Mouse (Mus musculus) myocyte (in vitro differentiated cells): ENCODE measurements around the gene Lefty1. TPM values are rescaled to one million over a fixed set of nuclear protein-coding genes. Genes with fewer than 3 reads are reported as not detected.

ENCODE experiments used
- H3K27me3 ChIP-seq: one replicate; pipeline ENCODE4 v1.6.1; 2011; ENCODE audit not compliant: control insufficient read depth, insufficient read depth, insufficient read length
- H3K36me3 ChIP-seq: one replicate; pipeline ENCODE4 v1.6.1; 2011; ENCODE audit not compliant: control insufficient read depth, insufficient read depth
- H3K4me2 ChIP-seq: one replicate; pipeline ENCODE4 v1.6.1; 2011; ENCODE audit warnings: low read depth, control low read depth
- H3K4me3 ChIP-seq: one replicate; pipeline ENCODE4 v1.5.1; 2011; ENCODE audit warnings: mild to moderate bottlenecking, control low read depth, moderate library complexity
- H3K79me2 ChIP-seq: one replicate; pipeline ENCODE4 v1.6.1; 2011; ENCODE audit not compliant: control insufficient read depth, insufficient read depth
- H3ac ChIP-seq: one replicate; pipeline ENCODE4 v1.6.1; 2011; ENCODE audit not compliant: control insufficient read depth, insufficient read length
- CEBPB ChIP-seq: IDR thresholded peaks from 2 replicates; pipeline ENCODE4 v1.6.1; 2011; ENCODE audit warnings: mild to moderate bottlenecking, moderate library complexity; ENCODE audit not compliant: poor library complexity, insufficient read depth, severe bottlenecking
- E2F4 ChIP-seq: IDR thresholded peaks from one replicate; pipeline ENCODE4 v1.6.1; 2011; ENCODE audit warnings: mild to moderate bottlenecking, control low read depth, moderate library complexity; ENCODE audit not compliant: insufficient read depth
- MAX ChIP-seq: IDR thresholded peaks from one replicate; pipeline ENCODE4 v1.6.1; 2011; ENCODE audit warnings: low read depth, mild to moderate bottlenecking, control low read depth
- MYOD1 ChIP-seq, 3 experiments: IDR thresholded peaks; one replicate each; pipeline ENCODE4 v1.6.1; 2011; ENCODE audit warnings: control low read depth in 2 of 3, low read depth in 2 of 3, mild to moderate bottlenecking in 2 of 3, moderate library complexity in 1 of 3; ENCODE audit not compliant: insufficient read length in 2 of 3, control insufficient read depth in 1 of 3
- MYOG ChIP-seq, 3 experiments: IDR thresholded peaks; one replicate each; pipeline ENCODE4 v1.6.1; 2011; ENCODE audit warnings: control low read depth in 2 of 3, low read depth in 2 of 3, mild to moderate bottlenecking in 2 of 3; ENCODE audit not compliant: insufficient read length in 2 of 3, control insufficient read depth in 1 of 3, insufficient read depth in 1 of 3
- POLR2A ChIP-seq: IDR thresholded peaks from one replicate; pipeline ENCODE4 v1.6.1; 2011; ENCODE audit warnings: low read depth, mild to moderate bottlenecking, control low read depth, moderate library complexity; ENCODE audit not compliant: insufficient read length
- POLR2AphosphoS2 ChIP-seq: IDR thresholded peaks from one replicate; pipeline ENCODE4 v1.6.1; 2011; ENCODE audit warnings: low read depth, control low read depth; ENCODE audit not compliant: insufficient read length
- REST ChIP-seq: IDR thresholded peaks from one replicate; pipeline ENCODE4 v1.6.1; 2011; ENCODE audit warnings: mild to moderate bottlenecking, control low read depth, moderate library complexity; ENCODE audit not compliant: insufficient read depth, insufficient read length
- SRF ChIP-seq: IDR thresholded peaks from one replicate; pipeline ENCODE4 v1.6.1; 2011; ENCODE audit warnings: low read depth; ENCODE audit not compliant: control insufficient read depth, insufficient read length
- TCF12 ChIP-seq: IDR thresholded peaks from one replicate; pipeline ENCODE4 v1.6.1; 2011; ENCODE audit warnings: mild to moderate bottlenecking, control low read depth; ENCODE audit not compliant: poor library complexity, insufficient read depth, severe bottlenecking
- TCF3 ChIP-seq: IDR thresholded peaks from one replicate; pipeline ENCODE4 v1.6.1; 2011; ENCODE audit warnings: low read depth, control low read depth; ENCODE audit not compliant: insufficient read length
- USF1 ChIP-seq: IDR thresholded peaks from one replicate; pipeline ENCODE4 v1.6.1; 2011; ENCODE audit warnings: low read depth, mild to moderate bottlenecking, control low read depth, moderate library complexity
- polyA plus RNA-seq: library from polyadenylated mRNA; unstranded; fragments of >200 nt; fragmentation: generic; extraction: Trizol; gene quantifications from one replicate; pipeline ENCODE4 v1.2.1, GENCODE M21; 2012; ENCODE audit warnings: missing spikeins

Gene Lefty1
- polyA plus RNA-seq, 1 experiment, result 2.9 TPM

DNA sequence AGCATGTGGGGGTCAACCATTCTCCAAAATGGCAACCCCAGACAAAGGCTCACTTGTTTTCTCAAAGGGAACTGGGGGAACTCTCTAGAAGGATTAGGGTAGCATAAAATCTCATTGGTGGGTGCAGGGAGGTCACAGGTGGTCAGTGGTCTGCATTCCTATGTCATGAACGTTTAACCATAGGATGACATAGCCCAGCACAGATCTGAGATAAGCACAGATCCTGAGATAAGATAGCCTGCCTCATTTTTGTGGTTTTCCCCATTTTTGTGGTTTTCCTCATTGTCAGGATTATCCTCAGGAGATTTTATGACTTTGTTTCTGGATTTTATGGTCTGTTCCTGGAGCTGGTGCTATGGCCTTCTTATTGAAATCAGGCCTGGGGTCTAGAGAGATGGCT lies 17.8 kb upstream of the Lefty1 start:
- H3ac ChIP-seq, result no peak overlapping the region
- TF ChIP-seq POLR2AphosphoS2 (no peak), USF1 (no peak), POLR2A (no peak), E2F4 (no peak), TCF12 (no peak), SRF (no peak), REST (no peak), MAX (no peak), TCF3 (no peak), MYOG (IDR thresholded peaks at IDR 0.05; ENCODE audit: control insufficient read depth in 1 of 3, insufficient read depth in 1 of 3, insufficient read length in 2 of 3, low read depth in 2 of 3) (no peak), CEBPB (no peak), MYOD1 (IDR thresholded peaks at IDR 0.05; ENCODE audit: control insufficient read depth in 1 of 3, insufficient read length in 2 of 3, low read depth in 2 of 3) (no peak)
- H3K79me2 ChIP-seq, result no peaks in the 10 kb centered on the region
- H3K27me3 ChIP-seq, result no peaks in the 10 kb centered on the region
- H3K4me2 ChIP-seq, result no peak overlapping the region
- no peaks in the 10 kb centered on the region for H3K36me3 ChIP-seq
- H3K4me3 ChIP-seq, result no peak overlapping the region

DNA sequence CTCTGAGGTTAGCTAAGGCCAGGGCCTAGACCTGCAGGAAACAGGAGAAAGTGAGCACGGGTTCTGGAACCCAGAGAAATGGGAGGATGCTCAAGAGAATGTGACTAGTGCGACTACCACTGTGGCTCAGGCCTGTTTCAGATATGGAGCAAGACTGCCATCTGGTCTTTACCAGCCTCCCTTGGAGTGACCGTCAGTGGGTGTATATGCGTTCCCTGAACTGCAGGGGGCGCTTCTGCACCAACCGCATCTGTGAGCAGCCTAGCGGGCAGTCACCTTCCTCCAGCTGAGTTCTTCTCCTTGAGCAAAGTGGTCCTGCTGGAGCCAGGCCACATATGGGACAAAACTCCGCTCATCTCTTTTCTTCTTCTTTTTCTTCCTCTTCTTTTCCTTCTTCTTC lies 15.1 kb upstream of the Lefty1 start:
- no peaks in the 10 kb centered on the region for H3K27me3 ChIP-seq
- H3K4me3 ChIP-seq, result no peak overlapping the region
- no peaks in the 10 kb centered on the region for H3K79me2 ChIP-seq
- H3ac ChIP-seq, result no peak overlapping the region
- H3K36me3 ChIP-seq, result no peaks in the 10 kb centered on the region
- no peak overlapping the region for H3K4me2 ChIP-seq
- TF ChIP-seq POLR2A (no peak), USF1 (no peak), CEBPB (no peak), E2F4 (no peak), TCF3 (no peak), TCF12 (no peak), SRF (no peak), MAX (no peak), POLR2AphosphoS2 (no peak)

DNA sequence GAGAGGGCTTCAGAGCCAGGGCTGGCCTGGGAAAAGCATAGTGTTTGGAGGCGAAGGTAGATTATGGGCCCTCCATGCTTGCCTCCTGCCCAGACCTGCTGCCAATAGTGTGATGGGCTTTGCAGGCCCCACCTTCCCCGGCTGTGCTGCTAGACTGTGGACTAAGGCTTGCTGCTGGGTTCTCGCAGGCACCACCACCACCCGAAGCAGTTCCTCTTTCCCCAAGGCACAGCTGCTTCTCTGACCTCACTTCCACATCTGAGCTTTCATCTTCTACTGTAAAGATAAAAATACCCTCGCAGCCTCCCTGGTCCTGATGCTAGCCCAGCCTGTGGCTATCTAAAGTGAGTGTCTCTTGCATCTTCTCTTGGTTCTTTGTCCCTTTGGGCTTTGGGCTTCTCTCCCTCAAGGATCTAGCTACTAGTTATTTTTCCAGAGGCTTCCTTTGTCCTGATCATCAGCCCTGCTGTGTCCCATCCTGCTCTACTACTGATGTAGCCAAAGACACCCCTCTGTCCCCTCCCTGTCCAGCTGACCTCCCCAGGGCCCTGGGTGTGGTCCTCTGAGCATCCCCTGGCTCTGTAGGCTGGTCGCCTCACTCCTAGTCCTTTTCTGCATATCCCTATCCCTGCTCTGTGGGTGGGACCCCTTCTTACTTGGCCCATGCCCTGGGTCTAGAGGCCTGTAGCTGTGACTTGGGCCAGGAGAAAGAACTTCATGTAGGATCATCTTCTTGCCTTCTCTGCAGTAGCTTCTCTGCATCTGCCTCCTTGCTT lies 12.4 kb upstream of the Lefty1 start:
- Histone ChIP-seq H3K79me2 (no peaks in the 10 kb centered on the region), H3K4me2 (no peak overlapping the region), H3ac (no peak overlapping the region), H3K27me3 (no peaks in the 10 kb centered on the region), H3K36me3 (no peaks in the 10 kb centered on the region), H3K4me3 (no peak overlapping the region)
- no peak for TF ChIP-seq SRF
- no peak for TF ChIP-seq MYOG (IDR thresholded peaks at IDR 0.05; ENCODE audit: control insufficient read depth in 1 of 3, insufficient read depth in 1 of 3, insufficient read length in 2 of 3, low read depth in 2 of 3)
- no peak for TF ChIP-seq REST

DNA sequence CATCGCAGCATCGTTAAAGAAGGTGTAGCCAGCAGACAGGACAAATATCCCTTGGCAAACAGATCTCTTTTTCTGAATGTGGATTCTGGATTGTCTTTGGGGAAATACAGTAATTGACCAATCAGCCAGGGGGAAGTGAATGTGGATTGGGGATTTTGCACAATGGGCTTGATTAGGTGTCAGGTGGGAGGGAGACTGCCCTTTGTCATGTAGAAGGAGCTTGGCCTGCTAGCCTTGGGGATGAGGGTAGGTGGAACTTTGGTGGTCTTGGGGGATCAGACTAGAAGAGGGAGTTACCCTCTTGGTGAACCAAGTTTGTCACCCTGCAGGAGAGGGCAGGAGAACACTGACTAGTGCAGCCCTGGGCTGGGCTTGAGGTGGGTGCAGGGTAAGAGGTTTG lies 10.1 kb upstream of the Lefty1 start:
- H3K79me2 ChIP-seq, result no peaks in the 10 kb centered on the region
- H3K4me2 ChIP-seq, result no peak overlapping the region
- H3K4me3 ChIP-seq, result no peak overlapping the region
- H3K36me3 ChIP-seq, result no peaks in the 10 kb centered on the region
- TF ChIP-seq SRF (no peak), REST (no peak), MAX (no peak), POLR2AphosphoS2 (no peak), TCF12 (no peak), MYOG (IDR thresholded peaks at IDR 0.05; ENCODE audit: control insufficient read depth in 1 of 3, insufficient read depth in 1 of 3, insufficient read length in 2 of 3, low read depth in 2 of 3) (no peak), TCF3 (no peak), USF1 (no peak), MYOD1 (IDR thresholded peaks at IDR 0.05; ENCODE audit: control insufficient read depth in 1 of 3, insufficient read length in 2 of 3, low read depth in 2 of 3) (no peak), POLR2A (no peak), CEBPB (no peak)
- H3ac ChIP-seq, result no peak overlapping the region
- H3K27me3 ChIP-seq, result no peaks in the 10 kb centered on the region

DNA sequence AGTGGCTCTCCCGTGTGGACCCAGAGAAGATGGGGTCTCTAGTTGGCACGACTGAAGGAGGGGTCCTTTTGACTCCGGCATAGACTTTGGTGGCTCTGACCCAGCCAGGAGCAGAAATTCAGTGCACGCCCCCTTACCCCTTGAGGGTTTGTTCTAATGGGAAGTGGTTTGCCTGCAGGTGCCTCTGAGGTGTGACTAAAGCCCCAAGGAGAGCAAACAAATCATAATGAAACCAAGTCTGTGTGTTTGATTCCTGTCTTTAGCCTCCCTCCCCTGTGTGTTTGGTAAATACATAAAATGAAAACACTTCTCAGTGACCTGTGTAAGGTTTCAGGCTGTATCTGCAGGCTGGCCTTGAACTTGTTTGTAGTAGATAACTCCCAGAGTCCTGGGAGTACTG lies 8.5 kb upstream of the Lefty1 start:
- Histone ChIP-seq H3K79me2 (no peaks in the 10 kb centered on the region), H3K4me3 (no peak overlapping the region), H3K27me3 (no peaks in the 10 kb centered on the region), H3K4me2 (no peak overlapping the region), H3K36me3 (no peaks in the 10 kb centered on the region), H3ac (no peak overlapping the region)
- TF ChIP-seq POLR2AphosphoS2 (no peak), MYOD1 (IDR thresholded peaks at IDR 0.05; ENCODE audit: control insufficient read depth in 1 of 3, insufficient read length in 2 of 3, low read depth in 2 of 3) (no peak), CEBPB (no peak), REST (no peak)
